28 mouse cellular contexts compared by ENCODE assay signal in the genomic region with DNA sequence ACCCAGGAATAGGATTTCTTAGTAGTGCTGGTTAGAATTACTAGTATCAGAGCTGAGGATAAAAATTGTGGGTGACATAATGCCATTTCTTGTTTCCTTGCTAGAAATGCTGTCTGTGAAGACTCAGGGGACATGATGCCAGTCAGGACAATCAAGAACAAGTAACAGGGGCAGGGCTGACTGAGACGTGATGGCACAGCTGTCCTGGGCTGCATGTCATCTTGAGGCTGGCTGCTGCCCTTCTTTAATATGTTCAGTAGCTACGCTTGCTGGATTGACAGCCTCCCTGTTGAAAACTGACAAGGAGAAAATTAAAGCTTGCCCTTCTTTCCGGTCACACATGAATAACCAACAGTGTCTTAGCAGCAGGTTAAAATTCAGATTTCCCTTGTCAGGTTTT. TPM values are rescaled to one million over a fixed set of nuclear protein-coding genes. Genes with fewer than 3 reads are reported as not detected.
DNase-seq lines count a peak whose midpoint lies in the region; ATAC-seq lines count a peak whose summit lies in the region.
"Had no signal": no experiment of that assay in that cellular context is flagged by ENCODE, and none has a peak within 500 bp of the region (broad histone marks: within the 10 kb centered on the region; RNA-seq: fewer than 3 reads in every experiment).

No protein-coding gene starts in this region.

- H3K27me3 ChIP-seq in hindbrain, embryonic 16.5 days (replicated peaks; ENCODE audit: control insufficient read depth, insufficient read depth, low read length): no peaks in the 10 kb centered on the region
- no peaks in the 10 kb centered on the region for H3K27me3 ChIP-seq in midbrain, embryonic 16.5 days (ENCODE audit: control insufficient read depth, insufficient read depth, low read depth, low read length)
- H3K27me3 ChIP-seq: forebrain, embryonic 15.5 days; heart, embryonic 12.5 days; intestine, embryonic 15.5 days; limb, embryonic 12.5 days; liver, embryonic 15.5 days had no signal

- peak; percentile 57 for DNase-seq in heart, adult 11 months
- DNase-seq in heart, postnatal 4 days: no peak
- DNase-seq in kidney, adult 9 months: peak; percentile 11
- DNase-seq in kidney, postnatal 14 days: no peak
- no peak for DNase-seq in urinary bladder, adult 2 months (ENCODE audit: low spot score)
- DNase-seq: adrenal gland, postnatal 10 days; cerebellum, adult 8-10 months; cerebellum, postnatal 36 days; gastrocnemius, adult 2 months; gastrocnemius, postnatal 36 days; heart, adult 2 months; kidney, adult 8-10 months; kidney, postnatal 25 days; right cerebral cortex, adult 18-20 months; thymus, adult 18-20 months; thymus, postnatal 25 days had no signal

- no peak overlapping the region for H3K4me3 ChIP-seq in hindbrain, embryonic 16.5 days (ENCODE audit: low read length)
- no peak overlapping the region for H3K4me3 ChIP-seq in midbrain, embryonic 16.5 days (ENCODE audit: low read depth, low read length)
- H3K4me3 ChIP-seq: forebrain, embryonic 15.5 days; gastrocnemius, adult 2 months; heart, adult 2 months; heart, embryonic 12.5 days; intestine, embryonic 15.5 days; left cerebral cortex, adult 2 months; limb, embryonic 12.5 days; liver, embryonic 15.5 days; neural tube, embryonic 15.5 days had no signal

- no peak overlapping the region for H3K9ac ChIP-seq in hindbrain, embryonic 16.5 days (ENCODE audit: low read depth, low read length)
- no peak overlapping the region for H3K9ac ChIP-seq in midbrain, embryonic 16.5 days (ENCODE audit: low read depth, low read length)
- H3K9ac ChIP-seq: forebrain, embryonic 15.5 days; heart, embryonic 12.5 days; intestine, embryonic 15.5 days; limb, embryonic 12.5 days; liver, embryonic 15.5 days; lung, embryonic 14.5 days; neural tube, embryonic 15.5 days had no signal

- H3K4me2 ChIP-seq in hindbrain, embryonic 16.5 days (ENCODE audit: low read length): no peak overlapping the region
- no peak overlapping the region for H3K4me2 ChIP-seq in midbrain, embryonic 16.5 days (ENCODE audit: low read length)
- H3K4me2 ChIP-seq: forebrain, embryonic 15.5 days; heart, embryonic 12.5 days; intestine, embryonic 15.5 days; limb, embryonic 12.5 days; liver, embryonic 15.5 days; lung, embryonic 14.5 days; neural tube, embryonic 15.5 days had no signal

- 38% methylated on average over 3 of the region's 3 CpGs for WGBS in hindbrain, embryonic 16.5 days
- WGBS in midbrain, embryonic 16.5 days: 37% methylated on average over 3 of the region's 3 CpGs

- H3K4me1 ChIP-seq in hindbrain, embryonic 16.5 days (ENCODE audit: control insufficient read depth, insufficient read depth, low read depth, low read length): no peaks in the 10 kb centered on the region
- peaks cover 6% of the 10 kb centered on the region; the same call in 1 of the 2 replicates for H3K4me1 ChIP-seq in midbrain, embryonic 16.5 days (ENCODE audit: control insufficient read depth, insufficient read depth, low read length)
- H3K4me1 ChIP-seq: forebrain, embryonic 15.5 days; heart, embryonic 12.5 days; intestine, embryonic 15.5 days; limb, embryonic 12.5 days; liver, embryonic 15.5 days had no signal

- ATAC-seq in hindbrain, embryonic 16.5 days: peak; percentile 50; the same call in 1 of the 2 replicates
- ATAC-seq in midbrain, embryonic 16.5 days: 0 out of 2 replicates have a peak, but pooled peaks have one; percentile 45
- ATAC-seq: forebrain, embryonic 15.5 days; intestine, embryonic 15.5 days had no signal

- no peaks in the 10 kb centered on the region for H3K9me3 ChIP-seq in hindbrain, embryonic 16.5 days (ENCODE audit: control insufficient read depth, low read length)
- no peaks in the 10 kb centered on the region for H3K9me3 ChIP-seq in midbrain, embryonic 16.5 days (replicated peaks; ENCODE audit: control insufficient read depth, low read length, poor library complexity, severe bottlenecking)
- H3K9me3 ChIP-seq: forebrain, embryonic 15.5 days; intestine, embryonic 15.5 days; liver, embryonic 15.5 days; neural tube, embryonic 15.5 days had no signal

- H3K36me3 ChIP-seq in hindbrain, embryonic 16.5 days (ENCODE audit: control insufficient read depth, insufficient read depth, low read length): no peaks in the 10 kb centered on the region
- no peaks in the 10 kb centered on the region for H3K36me3 ChIP-seq in midbrain, embryonic 16.5 days (ENCODE audit: control insufficient read depth, insufficient read depth, low read length)
- H3K36me3 ChIP-seq: forebrain, embryonic 15.5 days; G1E; heart, embryonic 12.5 days; intestine, embryonic 15.5 days; limb, embryonic 12.5 days; liver, embryonic 15.5 days; neural tube, embryonic 15.5 days had no signal

- H3K27ac ChIP-seq in hindbrain, embryonic 16.5 days (ENCODE audit: low read depth, low read length): no peak overlapping the region
- no peak overlapping the region for H3K27ac ChIP-seq in midbrain, embryonic 16.5 days (ENCODE audit: low read length)
- H3K27ac ChIP-seq: forebrain, embryonic 15.5 days; gastrocnemius, adult 2 months; heart, adult 2 months; intestine, embryonic 15.5 days; left cerebral cortex, adult 2 months; limb, embryonic 12.5 days; liver, embryonic 15.5 days; neural tube, embryonic 15.5 days; stomach, postnatal 0 days had no signal

RNA-seq across cellular contexts. Expression of a gene that starts 51.4 kb away (rescaled TPM):
- 10 to 100 TPM; 40.3 to 41.2 TPM for total RNA-seq in heart, postnatal 4 days (2021)
- polyA plus RNA-seq in hindbrain, embryonic 16.5 days (2015; fragmentation: Nextera tagmentation; extraction: Ambion mirVana): 19.7 and 21.1 TPM in 2 replicates
- 17.4 and 20.4 TPM in 2 replicates for polyA plus RNA-seq in midbrain, embryonic 16.5 days (2015; fragmentation: Nextera tagmentation; extraction: Ambion mirVana)
- 24.3 and 26.8 TPM in 2 replicates for polyA plus RNA-seq in urinary bladder, adult 2 months (2012; rRNA removed)

Comparison
In these comparisons a context has a peak if more than half of its experiments do, and no peak if none do; other contexts are left out.
1. DNase-seq: peak in heart, adult 11 months (single experiment) and kidney, adult 9 months (single experiment); none in heart, postnatal 4 days (single experiment), kidney, postnatal 14 days (single experiment) and urinary bladder, adult 2 months (single experiment).